Mouse (Mus musculus): ENCODE results near the gene Iqce.
"Not testable (repeated sequence)": the region's sequence is repeated elsewhere in the genome, so short reads cannot be mapped to it uniquely, and the experiment has no call there.

Iqce gene

GRCm38 (mm10) chr5:140705501-140706171 is 3.5 kb upstream of the Iqce start:
- no peak for DNase-seq (ENCODE audit: extremely low spot score, low spot score)

GRCm38 (mm10) chr5:140704378-140705251 is 2.4 kb upstream of the Iqce start, which contains the start of gene Brat1:
Brat1 (plus strand) TSS chr5:140705011.
- DNase-seq (ENCODE audit: extremely low spot score, low spot score) = peak; percentile 99

GRCm38 (mm10) chr5:140703480-140704377 is 1.6 kb upstream of the Iqce start:
- DNase-seq (ENCODE audit: extremely low spot score, low spot score) = peak; percentile 27

GRCm38 (mm10) chr5:140702618-140703175 is 519 bp upstream of the Iqce start:
- peak; percentile 18 for DNase-seq (ENCODE audit: extremely low spot score, low spot score)

- DNase-seq (ENCODE audit: extremely low spot score, low spot score) = no peak
These were observed 517 bp downstream of the Iqce start for GRCm38 (mm10) chr5:140701661-140702060.

GRCm38 (mm10) chr5:140699776-140700175 is 2.4 kb downstream of the Iqce start:
- DNase-seq (ENCODE audit: extremely low spot score, low spot score) = no peak

GRCm38 (mm10) chr5:140695987-140696386 is 6.2 kb downstream of the Iqce start:
- no peak for DNase-seq (ENCODE audit: extremely low spot score, low spot score)

GRCm38 (mm10) chr5:140688434-140688833 is 13.7 kb downstream of the Iqce start:
- no peak for DNase-seq (ENCODE audit: extremely low spot score, low spot score)

GRCm38 (mm10) chr5:140684343-140685148 is 17.6 kb downstream of the Iqce start:
- peak; percentile 29 for DNase-seq (ENCODE audit: extremely low spot score, low spot score)

- DNase-seq (ENCODE audit: extremely low spot score, low spot score) = no peak
These were observed 20.1 kb downstream of the Iqce start for GRCm38 (mm10) chr5:140682113-140682512.

GRCm38 (mm10) chr5:140680950-140681349 is 21.2 kb downstream of the Iqce start:
- no peak for DNase-seq (ENCODE audit: extremely low spot score, low spot score)

GRCm38 (mm10) chr5:140680051-140680450 is 22.1 kb downstream of the Iqce start:
- no peak for DNase-seq (ENCODE audit: extremely low spot score, low spot score)

GRCm38 (mm10) chr5:140677137-140677536 is 25.0 kb downstream of the Iqce start:
- no peak for DNase-seq (ENCODE audit: extremely low spot score, low spot score)

- DNase-seq (ENCODE audit: extremely low spot score, low spot score) = no peak
These were observed 26.5 kb downstream of the Iqce start for GRCm38 (mm10) chr5:140675640-140676039.

- DNase-seq (ENCODE audit: extremely low spot score, low spot score) = no peak
These were observed 27.1 kb downstream of the Iqce start for GRCm38 (mm10) chr5:140675079-140675478.

GRCm38 (mm10) chr5:140674036-140674435 is 28.1 kb downstream of the Iqce start:
- no peak for DNase-seq (ENCODE audit: extremely low spot score, low spot score)

GRCm38 (mm10) chr5:140672603-140673002 is 29.6 kb downstream of the Iqce start:
- not testable (repeated sequence) for DNase-seq (ENCODE audit: extremely low spot score, low spot score)

- no peak for DNase-seq (ENCODE audit: extremely low spot score, low spot score)
These were observed 30.1 kb downstream of the Iqce start for GRCm38 (mm10) chr5:140672115-140672514.

- DNase-seq (ENCODE audit: extremely low spot score, low spot score) = peak; percentile 45
These were observed 38.5 kb downstream of the Iqce start for GRCm38 (mm10) chr5:140663621-140664180.
